Mouse (Mus musculus): ENCODE measurements around the gene Gm6880. TPM values are rescaled to one million over a fixed set of nuclear protein-coding genes. Genes with fewer than 3 reads are reported as not detected.
"Not testable (repeated sequence)": the region's sequence is repeated elsewhere in the genome, so short reads cannot be mapped to it uniquely, and the experiment has no call there.

The Gm6880 gene
- not detected in 2 replicates for polyA plus RNA-seq (2015; fragmentation: Nextera tagmentation; extraction: Ambion mirVana)

GRCm38 (mm10) chrX:74481349-74481885 lies at the start of gene Gm6880:
Gene Gm6880, minus strand, starts transcription at chrX:74481399.
- not testable (repeated sequence) for H3K4me1 ChIP-seq; H3K27ac ChIP-seq; H3K27me3 ChIP-seq; H3K36me3 ChIP-seq; H3K9me3 ChIP-seq (replicated peaks); H3K9ac ChIP-seq; ATAC-seq (replicated peaks; ENCODE audit: low FRiP score); H3K4me3 ChIP-seq (replicated peaks); H3K4me2 ChIP-seq
- 69% methylated on average over 14 of the region's 14 CpGs for WGBS

DNA sequence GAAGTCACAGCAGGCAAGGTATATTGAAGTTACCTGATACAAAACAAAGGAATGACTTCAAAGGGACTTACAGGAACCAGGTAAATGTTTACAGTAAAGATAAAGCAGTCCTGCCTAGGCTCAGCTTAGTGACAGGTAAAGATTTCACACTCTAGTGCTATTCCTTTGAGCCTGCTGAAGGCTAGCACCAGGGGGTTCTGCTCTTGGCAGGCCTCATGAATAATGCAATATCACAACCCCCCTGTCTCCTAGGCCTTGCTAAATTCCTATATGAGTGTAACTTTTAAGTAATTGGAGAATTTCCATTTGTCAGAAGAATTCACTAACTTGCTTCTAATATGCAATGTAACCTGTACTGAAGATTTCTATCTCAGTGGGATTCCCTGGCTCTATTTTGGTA lies 36.3 kb upstream of the Gm6880 start:
- not testable (repeated sequence) for H3K9ac ChIP-seq

DNA sequence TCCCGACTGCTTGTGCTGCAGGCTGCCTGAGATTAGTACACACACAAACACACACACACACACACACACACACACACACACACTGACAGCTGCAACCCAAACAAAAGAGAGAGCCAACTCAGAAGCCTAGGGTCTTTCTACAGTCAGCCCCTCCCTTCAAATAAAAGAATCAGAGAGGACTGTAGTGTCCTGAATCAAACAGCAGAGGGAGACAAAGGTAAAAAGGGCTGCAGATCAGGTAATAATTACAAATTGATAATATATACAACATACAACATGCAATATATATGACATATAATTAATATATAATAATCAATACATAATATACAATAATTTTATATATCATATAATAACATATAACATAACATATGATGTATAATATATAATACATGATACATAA lies 15.9 kb upstream of the Gm6880 start:
- H3K27me3 ChIP-seq: no peaks in the 10 kb centered on the region
- no peak overlapping the region for H3K27ac ChIP-seq
- H3K9ac ChIP-seq: no peak overlapping the region
- H3K36me3 ChIP-seq: no peaks in the 10 kb centered on the region
- H3K4me1 ChIP-seq: no peaks in the 10 kb centered on the region
- no peak overlapping the region for H3K4me2 ChIP-seq
- no peak for ATAC-seq (replicated peaks; ENCODE audit: low FRiP score)
- H3K4me3 ChIP-seq (replicated peaks): no peak overlapping the region
- no peaks in the 10 kb centered on the region for H3K9me3 ChIP-seq (replicated peaks)
- WGBS: 82% methylated on average over 1 of the region's 1 CpGs

More for the DNA sequence above, 36.3 kb upstream of the Gm6880 start:
- H3K9me3 ChIP-seq (replicated peaks); H3K27me3 ChIP-seq; H3K4me2 ChIP-seq; ATAC-seq (replicated peaks; ENCODE audit: low FRiP score); H3K27ac ChIP-seq; H3K36me3 ChIP-seq; H3K4me3 ChIP-seq (replicated peaks); H3K4me1 ChIP-seq: not testable (repeated sequence)

GRCm38 (mm10) chrX:74452773-74453172 lies 28.4 kb downstream of the Gm6880 start:
- 7% methylated on average over 4 of the region's 4 CpGs for WGBS
- ATAC-seq (replicated peaks; ENCODE audit: low FRiP score): no peak
- Histone ChIP-seq H3K27me3 (no peaks in the 10 kb centered on the region), H3K9ac (no peak overlapping the region), H3K4me2 (no peak overlapping the region), H3K9me3 (replicated peaks) (no peaks in the 10 kb centered on the region), H3K36me3 (peaks cover 14% of the 10 kb centered on the region; the same call in 1 of the 2 replicates), H3K4me3 (replicated peaks) (no peak overlapping the region), H3K4me1 (no peaks in the 10 kb centered on the region), H3K27ac (no peak overlapping the region)

GRCm38 (mm10) chrX:74451157-74451912 lies 29.9 kb downstream of the Gm6880 start:
- ATAC-seq (replicated peaks; ENCODE audit: low FRiP score): no peak
- Histone ChIP-seq H3K4me3 (replicated peaks) (no peak overlapping the region), H3K36me3 (peaks cover 18% of the 10 kb centered on the region; the same call in 1 of the 2 replicates), H3K27ac (no peak overlapping the region), H3K4me1 (no peaks in the 10 kb centered on the region), H3K4me2 (no peak overlapping the region), H3K27me3 (no peaks in the 10 kb centered on the region), H3K9me3 (replicated peaks) (no peaks in the 10 kb centered on the region), H3K9ac (no peak overlapping the region)
- 77% methylated on average over 4 of the region's 4 CpGs for WGBS

Other genes with a start within 250 kb of the Gm6880 start
- gene Flna, start 231.6 kb downstream of the Gm6880 start, polyA plus RNA-seq (2015; fragmentation: Nextera tagmentation; extraction: Ambion mirVana): 243 and 308 TPM in 2 replicates
- gene Emd, start 226.7 kb downstream of the Gm6880 start, polyA plus RNA-seq (2015; fragmentation: Nextera tagmentation; extraction: Ambion mirVana): 27.9 and 30.9 TPM in 2 replicates
- gene Rpl10, start 210.6 kb downstream of the Gm6880 start, polyA plus RNA-seq (2015; fragmentation: Nextera tagmentation; extraction: Ambion mirVana): 796 and 801 TPM in 2 replicates
- gene Taz, start 199.5 kb downstream of the Gm6880 start, polyA plus RNA-seq (2015; fragmentation: Nextera tagmentation; extraction: Ambion mirVana): 88.2 and 91.1 TPM in 2 replicates
- 12.8 and 13.0 TPM in 2 replicates for gene Dnase1l1, start 199.1 kb downstream of the Gm6880 start, polyA plus RNA-seq (2015; fragmentation: Nextera tagmentation; extraction: Ambion mirVana)
- gene Atp6ap1, start 184.3 kb downstream of the Gm6880 start, polyA plus RNA-seq (2015; fragmentation: Nextera tagmentation; extraction: Ambion mirVana): 137 TPM in 2 replicates
- 191 and 221 TPM in 2 replicates for gene Gdi1, start 176.4 kb downstream of the Gm6880 start, polyA plus RNA-seq (2015; fragmentation: Nextera tagmentation; extraction: Ambion mirVana)
- 67.0 and 67.1 TPM in 2 replicates for gene Fam50a, start 168.4 kb downstream of the Gm6880 start, polyA plus RNA-seq (2015; fragmentation: Nextera tagmentation; extraction: Ambion mirVana)
- gene Plxna3, start 152.3 kb downstream of the Gm6880 start, polyA plus RNA-seq (2015; fragmentation: Nextera tagmentation; extraction: Ambion mirVana): 11.4 and 17.0 TPM in 2 replicates
- 123 and 126 TPM in 2 replicates for gene Lage3, start 127.8 kb downstream of the Gm6880 start, polyA plus RNA-seq (2015; fragmentation: Nextera tagmentation; extraction: Ambion mirVana)
- 68.4 and 76.0 TPM in 2 replicates for gene Ubl4a, start 108.2 kb downstream of the Gm6880 start, polyA plus RNA-seq (2015; fragmentation: Nextera tagmentation; extraction: Ambion mirVana)
- gene Slc10a3, start 108.0 kb downstream of the Gm6880 start, polyA plus RNA-seq (2015; fragmentation: Nextera tagmentation; extraction: Ambion mirVana): 19.7 and 22.1 TPM in 2 replicates
- 38.9 and 40.2 TPM in 2 replicates for gene Fam3a, start 88.1 kb downstream of the Gm6880 start, polyA plus RNA-seq (2015; fragmentation: Nextera tagmentation; extraction: Ambion mirVana)
- 19.9 and 21.0 TPM in 2 replicates for gene Ikbkg, start 88.1 kb downstream of the Gm6880 start, polyA plus RNA-seq (2015; fragmentation: Nextera tagmentation; extraction: Ambion mirVana)
- gene G6pdx, start 52.2 kb downstream of the Gm6880 start, polyA plus RNA-seq (2015; fragmentation: Nextera tagmentation; extraction: Ambion mirVana): 45.7 and 49.2 TPM in 2 replicates
- gene Olfr1326-ps1, start 93.5 kb upstream of the Gm6880 start, polyA plus RNA-seq (2015; fragmentation: Nextera tagmentation; extraction: Ambion mirVana): not detected in 2 replicates
- not detected in 2 replicates for gene Olfr1325, start 111.3 kb upstream of the Gm6880 start, polyA plus RNA-seq (2015; fragmentation: Nextera tagmentation; extraction: Ambion mirVana)
- gene Gm5640, start 164.2 kb upstream of the Gm6880 start, polyA plus RNA-seq (2015; fragmentation: Nextera tagmentation; extraction: Ambion mirVana): not detected in 2 replicates

Measured in kidney, embryonic 15.5 days (tissue).